Mouse (Mus musculus): ENCODE results near the gene Ip6k2. TPM values are rescaled to one million over a fixed set of nuclear protein-coding genes. Genes with fewer than 3 reads are reported as not detected.
A peak's percentile ranks its signal among the peaks of the same experiment; 100 is the strongest.

Ip6k2 gene
- total and polyA plus RNA-seq, 3 experiments = 21.3 to 33.7 TPM; not detected in 1

GRCm38 (mm10) chr9:108787080-108787479, 3.5 kb downstream of the Ip6k2 start:
- peaks cover 7 to 8% of the 10 kb centered on the region in 2 experiments for H3K4me1 ChIP-seq (ENCODE audit: control insufficient read depth in 1 of 2, insufficient read depth in 2 of 2, low read length in 2 of 2)
- no peak overlapping the region for H3K9ac ChIP-seq (ENCODE audit: control insufficient read depth, low read depth, low read length, poor library complexity, severe bottlenecking)
- H3K4me3 ChIP-seq (ENCODE audit: control insufficient read depth in 1 of 2, insufficient read depth in 1 of 2, low read depth in 2 of 2, low read length in 2 of 2) = no peak overlapping the region
- H3K79me2 ChIP-seq (ENCODE audit: control insufficient read depth, insufficient read depth, low read length, poor library complexity) = peaks cover 46% of the 10 kb centered on the region
- TF ChIP-seq BHLHE40 (IDR thresholded peaks at IDR 0.05; ENCODE audit: borderline replicate concordance, low read depth, low read length) = no peak
- TF ChIP-seq USF2 (IDR thresholded peaks at IDR 0.05; ENCODE audit: borderline replicate concordance in 1 of 2, insufficient read depth in 1 of 2, low read depth in 1 of 2, low read length in 2 of 2) = no peak
- TF ChIP-seq UBTF (IDR thresholded peaks at IDR 0.05; ENCODE audit: borderline replicate concordance, insufficient read depth, low read depth, low read length) = no peak
- no peak for TF ChIP-seq E2F4 (IDR thresholded peaks at IDR 0.05; ENCODE audit: borderline replicate concordance, low read depth, low read length)
- TF ChIP-seq JUND (IDR thresholded peaks at IDR 0.05; ENCODE audit: low read depth, low read length) = no peak
- no peak for TF ChIP-seq MYB (IDR thresholded peaks at IDR 0.05; ENCODE audit: low read depth, low read length)
- peaks cover 0 to 21% of the 10 kb centered on the region in 2 experiments; a peak in 2 of 4 replicates for H3K36me3 ChIP-seq (ENCODE audit: control insufficient read depth in 1 of 2, insufficient read depth in 2 of 2, low read length in 2 of 2)
- H3K27ac ChIP-seq (ENCODE audit: control insufficient read depth, low read depth, low read length) = no peak overlapping the region
- no peak for DNase-seq (ENCODE audit: low read depth, low spot score)
- H3K9me3 ChIP-seq (replicated peaks; ENCODE audit: insufficient read depth, low read length) = no peaks in the 10 kb centered on the region
- H3K27me3 ChIP-seq (ENCODE audit: control insufficient read depth in 1 of 2, insufficient read depth in 2 of 2, low read length in 2 of 2) = no peaks in the 10 kb centered on the region

GRCm38 (mm10) chr9:108788713-108789112, 5.1 kb downstream of the Ip6k2 start:
- H3K4me1 ChIP-seq (ENCODE audit: control insufficient read depth in 1 of 2, insufficient read depth in 2 of 2, low read length in 2 of 2) = peaks cover 12 to 13% of the 10 kb centered on the region in 2 experiments
- H3K27ac ChIP-seq (ENCODE audit: control insufficient read depth, low read depth, low read length) = no peak overlapping the region
- no peak for TF ChIP-seq RCOR1 (IDR thresholded peaks at IDR 0.05; ENCODE audit: low read depth, low read length)
- TF ChIP-seq ZKSCAN1 (IDR thresholded peaks at IDR 0.05; ENCODE audit: low read depth, low read length) = no peak
- TF ChIP-seq USF2 (IDR thresholded peaks at IDR 0.05; ENCODE audit: borderline replicate concordance in 1 of 2, insufficient read depth in 1 of 2, low read depth in 1 of 2, low read length in 2 of 2) = no peak
- no peaks in the 10 kb centered on the region for H3K9me3 ChIP-seq (replicated peaks; ENCODE audit: insufficient read depth, low read length)
- H3K27me3 ChIP-seq (ENCODE audit: control insufficient read depth in 1 of 2, insufficient read depth in 2 of 2, low read length in 2 of 2) = no peaks in the 10 kb centered on the region
- peaks cover 0 to 28% of the 10 kb centered on the region in 2 experiments; a peak in 2 of 4 replicates for H3K36me3 ChIP-seq (ENCODE audit: control insufficient read depth in 1 of 2, insufficient read depth in 2 of 2, low read length in 2 of 2)
- H3K4me3 ChIP-seq (ENCODE audit: control insufficient read depth in 1 of 2, insufficient read depth in 1 of 2, low read depth in 2 of 2, low read length in 2 of 2) = no peak overlapping the region
- no peak overlapping the region for H3K9ac ChIP-seq (ENCODE audit: control insufficient read depth, low read depth, low read length, poor library complexity, severe bottlenecking)
- H3K79me2 ChIP-seq (ENCODE audit: control insufficient read depth, insufficient read depth, low read length, poor library complexity) = peaks cover 53% of the 10 kb centered on the region
- no peak for DNase-seq (ENCODE audit: low read depth, low spot score)

GRCm38 (mm10) chr9:108792307-108792706, 8.7 kb downstream of the Ip6k2 start:
- peaks cover 0 to 20% of the 10 kb centered on the region in 2 experiments; a peak in 3 of 4 replicates for H3K36me3 ChIP-seq (ENCODE audit: control insufficient read depth in 1 of 2, insufficient read depth in 2 of 2, low read length in 2 of 2)
- no peak overlapping the region for H3K9ac ChIP-seq (ENCODE audit: control insufficient read depth, low read depth, low read length, poor library complexity, severe bottlenecking)
- no peak overlapping the region for H3K4me3 ChIP-seq (ENCODE audit: control insufficient read depth in 1 of 2, insufficient read depth in 1 of 2, low read depth in 2 of 2, low read length in 2 of 2)

More at GRCm38 (mm10) chr9:108792307-108792706, 8.7 kb downstream of the Ip6k2 start:
- Histone ChIP-seq H3K27ac (ENCODE audit: control insufficient read depth, low read depth, low read length) (no peak overlapping the region), H3K79me2 (ENCODE audit: control insufficient read depth, insufficient read depth, low read length, poor library complexity) (peaks cover 45% of the 10 kb centered on the region), H3K9me3 (replicated peaks; ENCODE audit: insufficient read depth, low read length) (no peaks in the 10 kb centered on the region), H3K4me1 (ENCODE audit: control insufficient read depth in 1 of 2, insufficient read depth in 2 of 2, low read length in 2 of 2) (peaks cover 10 to 12% of the 10 kb centered on the region in 2 experiments), H3K27me3 (ENCODE audit: control insufficient read depth in 1 of 2, insufficient read depth in 2 of 2, low read length in 2 of 2) (no peaks in the 10 kb centered on the region)
- DNase-seq (ENCODE audit: low read depth, low spot score) = peak; percentile 60
- peak; percentile 91 for TF ChIP-seq RCOR1 (IDR thresholded peaks at IDR 0.05; ENCODE audit: low read depth, low read length)
- TF ChIP-seq POLR2AphosphoS2 (IDR thresholded peaks at IDR 0.05; ENCODE audit: low read length) = no peak
- no peak for TF ChIP-seq CHD1 (IDR thresholded peaks at IDR 0.05; ENCODE audit: low read depth, low read length)
- TF ChIP-seq TBP (IDR thresholded peaks at IDR 0.05; ENCODE audit: low read depth, low read length) = no peak
- TF ChIP-seq MAZ (IDR thresholded peaks at IDR 0.05; ENCODE audit: low read depth, low read length) = no peak
- no peak for TF ChIP-seq CHD2 (IDR thresholded peaks at IDR 0.05; ENCODE audit: low read length)
- TF ChIP-seq MAX (IDR thresholded peaks at IDR 0.05; ENCODE audit: low read length) = no peak
- TF ChIP-seq GATA1 (IDR thresholded peaks at IDR 0.05; ENCODE audit: low read depth, low read length) = peak; percentile 95
- TF ChIP-seq ELF1 (IDR thresholded peaks at IDR 0.05; ENCODE audit: low read depth, low read length) = no peak
- no peak for TF ChIP-seq HCFC1 (IDR thresholded peaks at IDR 0.05; ENCODE audit: low read depth, low read length)
- no peak for TF ChIP-seq KAT2A (conservative IDR thresholded peaks at IDR 0.05; ENCODE audit: low read depth, low read length)
- TF ChIP-seq TAL1 (IDR thresholded peaks at IDR 0.05; ENCODE audit: low read length) = peak; percentile 82
- no peak for TF ChIP-seq ZKSCAN1 (IDR thresholded peaks at IDR 0.05; ENCODE audit: low read depth, low read length)
- TF ChIP-seq TCF12 (IDR thresholded peaks at IDR 0.05; ENCODE audit: low read depth, low read length) = peak; percentile 93
- TF ChIP-seq EP300 (IDR thresholded peaks at IDR 0.05; ENCODE audit: low read depth in 1 of 2, low read length in 2 of 2) = peak; percentile 89 to 90
- no peak for TF ChIP-seq RAD21 (IDR thresholded peaks at IDR 0.05; ENCODE audit: low read depth, low read length)
- TF ChIP-seq ETS1 (IDR thresholded peaks at IDR 0.05; ENCODE audit: low read depth, low read length) = peak; percentile 54; the same call in 1 of the 2 replicates
